Mouse (Mus musculus): ENCODE data around the gene Hivep1. TPM values are rescaled to one million over a fixed set of nuclear protein-coding genes. Genes with fewer than 3 reads are reported as not detected.

Hivep1 gene
- total RNA-seq, 2 experiments from 2014 or later, result 40.9 to 44.3 TPM

DNA sequence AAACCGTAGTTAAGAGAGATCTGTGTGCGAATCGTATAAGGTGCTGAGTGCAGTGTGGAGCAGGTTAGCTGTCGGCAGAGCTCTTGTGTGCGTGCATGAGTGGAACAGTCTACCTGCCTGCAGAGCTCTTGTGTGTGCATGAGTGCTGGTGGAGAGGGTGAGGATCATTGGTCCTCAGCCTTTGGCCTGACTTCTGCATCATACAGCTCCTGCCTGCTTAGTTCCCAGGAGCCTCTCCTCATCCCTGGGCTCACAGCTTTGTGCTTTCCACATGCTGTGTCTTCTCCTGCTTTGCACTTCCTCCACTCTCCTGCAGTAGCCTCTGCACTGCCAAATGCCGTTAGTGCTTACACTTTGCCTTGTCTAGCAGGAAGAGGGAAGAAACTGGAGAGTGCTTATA is 60.2 kb downstream of the Hivep1 start:
- no peak for DNase-seq (ENCODE audit: low spot score in 2 of 2)

DNA sequence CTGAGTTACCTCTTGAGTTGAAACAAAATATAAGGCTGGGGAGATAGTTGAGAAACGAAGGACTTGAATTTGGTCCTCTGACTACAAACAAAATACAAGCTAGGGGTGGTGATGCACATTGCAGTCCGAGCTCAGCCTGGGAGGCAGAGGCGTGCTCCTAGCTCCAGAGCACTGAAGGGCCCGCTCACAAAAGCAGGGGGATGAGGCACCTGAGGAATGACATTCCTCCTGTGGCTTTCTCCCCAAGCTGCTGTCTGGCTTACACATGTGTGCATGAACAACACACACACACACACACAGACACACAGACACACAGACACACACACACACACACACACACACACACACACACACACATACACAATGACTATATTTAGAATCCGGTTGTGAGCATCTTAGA is 60.9 kb downstream of the Hivep1 start:
- no peak for DNase-seq (ENCODE audit: low spot score in 2 of 2)

DNA sequence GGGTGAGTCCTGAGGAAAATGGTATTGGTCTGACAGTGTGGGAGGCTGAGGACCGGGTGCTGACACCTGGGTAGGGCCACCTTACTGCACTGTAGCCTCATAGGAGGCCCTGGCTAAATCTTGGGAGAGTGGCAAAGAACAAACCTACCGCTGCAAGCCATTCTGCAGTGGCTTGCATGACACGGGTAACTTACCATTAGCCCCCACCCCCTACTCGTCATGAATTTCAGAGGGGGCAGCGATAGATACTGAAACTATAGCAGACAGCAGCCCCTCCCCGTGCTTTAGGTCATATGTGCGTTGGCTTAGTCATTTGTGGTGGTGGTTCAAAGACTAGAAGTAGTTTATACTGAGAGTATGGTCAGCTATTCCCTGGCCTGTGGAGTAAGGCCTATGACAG is 61.8 kb downstream of the Hivep1 start:
- DNase-seq (ENCODE audit: low spot score in 2 of 2), result no peak

DNA sequence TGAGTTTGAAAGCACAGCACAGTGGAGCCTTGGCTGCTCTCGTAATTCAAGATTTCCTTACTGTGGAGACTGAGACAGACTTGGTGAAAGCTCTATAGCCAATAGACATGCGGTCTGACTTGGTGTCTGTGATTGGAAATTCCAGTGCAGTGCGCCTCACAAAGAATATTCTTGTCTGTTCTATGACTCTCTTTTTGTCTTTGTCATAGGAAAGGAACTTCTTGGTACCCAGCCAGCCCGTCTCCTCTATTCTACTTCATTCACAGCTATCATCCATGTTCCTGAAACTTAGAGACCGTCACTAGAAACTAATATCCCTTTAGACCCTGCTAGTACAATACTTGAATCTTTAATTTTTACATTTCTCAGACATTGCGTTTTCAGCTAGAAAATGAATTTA is 64.5 kb downstream of the Hivep1 start:
- DNase-seq (ENCODE audit: low spot score in 2 of 2), result no peak

DNA sequence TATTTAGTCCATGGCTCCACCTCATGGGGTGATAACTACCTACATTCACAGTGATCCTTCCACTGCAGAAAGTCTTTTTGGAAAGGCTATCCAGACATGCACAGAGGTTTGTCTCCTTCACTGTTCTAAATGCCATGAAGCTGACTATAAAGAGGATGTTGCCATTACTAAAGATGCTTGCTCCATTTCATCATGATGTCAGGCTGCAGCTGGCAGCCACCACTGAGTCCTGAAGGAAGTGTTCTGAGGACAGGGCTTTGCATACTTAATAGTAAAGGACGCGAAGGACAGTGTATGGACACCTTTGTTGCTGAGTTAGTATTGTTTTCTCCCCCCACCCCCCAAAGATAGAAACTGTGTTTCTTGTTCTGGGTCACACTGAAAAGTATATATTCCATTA is 67.2 kb downstream of the Hivep1 start:
- DNase-seq (ENCODE audit: low spot score in 2 of 2), result no peak

DNA sequence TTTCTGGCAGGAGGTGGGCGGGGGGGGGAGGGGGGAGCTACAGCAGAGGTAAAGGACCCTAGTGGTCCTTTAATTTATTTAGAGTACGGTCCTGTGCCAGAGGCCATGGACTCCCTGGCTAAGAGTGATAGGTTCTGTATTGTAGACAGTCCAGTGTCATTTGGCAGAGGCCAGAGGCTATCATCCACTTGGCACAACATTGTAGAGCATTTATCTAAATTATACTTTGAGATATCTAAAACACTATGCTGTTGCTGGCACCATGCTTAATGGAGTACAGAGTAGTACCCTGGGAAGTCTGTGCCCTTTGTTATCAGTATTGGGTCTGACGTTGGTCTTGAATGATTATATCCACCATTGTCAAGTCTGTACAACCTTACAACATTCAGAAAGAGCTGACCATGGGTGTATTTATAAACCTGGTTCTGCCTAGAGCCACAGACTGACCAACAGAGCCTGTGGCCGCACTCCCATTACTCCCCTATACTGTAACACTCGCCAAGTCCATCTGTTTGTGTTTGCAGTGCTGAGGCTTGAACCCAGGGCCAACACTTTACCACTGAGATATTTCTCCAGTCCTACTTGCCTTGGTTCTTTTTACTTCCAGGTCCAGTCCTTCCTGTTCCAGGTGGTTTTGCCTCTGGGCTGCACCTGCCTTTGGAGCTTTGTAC is 69.4 kb downstream of the Hivep1 start:
- no peak for DNase-seq (ENCODE audit: low spot score in 2 of 2)

DNA sequence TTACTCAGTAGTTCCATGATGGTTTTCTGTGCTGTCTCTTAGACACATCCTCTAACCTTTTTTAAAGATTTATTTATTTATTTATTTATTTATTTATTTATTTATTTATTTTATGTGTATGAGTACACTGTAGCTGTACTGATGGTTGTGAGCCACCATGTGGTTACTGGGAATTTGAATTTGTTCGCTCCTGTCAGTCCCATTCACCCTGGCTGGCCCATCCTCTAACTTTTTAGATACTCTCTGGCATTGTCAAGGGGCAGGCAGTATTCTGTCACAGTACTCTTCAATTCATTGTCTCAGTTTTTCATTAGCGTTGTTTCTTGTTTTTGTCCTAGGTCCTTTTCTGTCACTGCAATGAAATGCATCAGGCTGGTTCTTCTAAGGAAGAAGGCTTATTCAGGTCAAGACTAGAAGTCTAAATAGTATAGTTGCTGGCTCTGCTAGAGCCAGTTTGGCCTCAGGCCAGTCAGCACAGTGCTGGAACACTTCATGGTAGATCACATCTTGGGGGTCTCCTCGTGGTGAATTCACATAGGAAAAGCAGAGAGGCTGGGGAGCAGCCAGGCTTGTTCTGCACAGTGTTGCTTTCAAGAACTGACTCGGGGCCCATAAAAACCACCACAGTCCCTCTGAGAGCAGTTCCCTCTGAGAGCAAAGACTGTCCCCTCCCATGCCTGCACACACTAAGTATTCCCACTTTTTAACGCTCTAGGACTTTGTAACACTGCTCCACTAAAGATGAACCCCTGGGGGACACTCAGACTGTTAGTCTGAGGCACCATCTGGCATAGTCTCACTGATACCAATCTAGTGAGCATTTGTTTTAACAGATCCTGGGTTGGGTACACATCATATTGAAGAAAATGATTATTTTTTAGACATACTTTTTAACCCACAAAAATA is 70.2 kb downstream of the Hivep1 start:
- DNase-seq (ENCODE audit: low spot score in 2 of 2), result no peak

DNA sequence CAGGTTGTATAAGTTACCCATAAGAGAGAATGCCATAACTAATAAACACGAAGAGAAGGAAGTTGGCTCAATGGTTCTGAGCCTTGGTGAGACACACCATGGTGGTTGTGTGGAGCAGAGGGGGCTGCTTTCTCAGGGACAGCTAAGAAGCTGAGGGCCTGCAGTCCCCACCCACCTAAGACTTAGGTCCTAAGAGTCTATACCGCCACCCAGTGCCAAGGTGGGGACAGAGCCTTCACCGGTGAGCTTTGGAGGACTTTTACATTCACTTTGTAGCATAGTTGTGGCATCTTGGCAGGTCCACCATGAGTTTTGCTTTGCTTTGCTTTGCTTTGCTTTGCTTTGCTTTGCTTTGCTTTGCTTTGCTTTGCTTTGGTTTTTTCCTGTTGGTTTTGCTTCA is 92.8 kb downstream of the Hivep1 start:
- DNase-seq (ENCODE audit: low spot score in 2 of 2), result no peak

DNA sequence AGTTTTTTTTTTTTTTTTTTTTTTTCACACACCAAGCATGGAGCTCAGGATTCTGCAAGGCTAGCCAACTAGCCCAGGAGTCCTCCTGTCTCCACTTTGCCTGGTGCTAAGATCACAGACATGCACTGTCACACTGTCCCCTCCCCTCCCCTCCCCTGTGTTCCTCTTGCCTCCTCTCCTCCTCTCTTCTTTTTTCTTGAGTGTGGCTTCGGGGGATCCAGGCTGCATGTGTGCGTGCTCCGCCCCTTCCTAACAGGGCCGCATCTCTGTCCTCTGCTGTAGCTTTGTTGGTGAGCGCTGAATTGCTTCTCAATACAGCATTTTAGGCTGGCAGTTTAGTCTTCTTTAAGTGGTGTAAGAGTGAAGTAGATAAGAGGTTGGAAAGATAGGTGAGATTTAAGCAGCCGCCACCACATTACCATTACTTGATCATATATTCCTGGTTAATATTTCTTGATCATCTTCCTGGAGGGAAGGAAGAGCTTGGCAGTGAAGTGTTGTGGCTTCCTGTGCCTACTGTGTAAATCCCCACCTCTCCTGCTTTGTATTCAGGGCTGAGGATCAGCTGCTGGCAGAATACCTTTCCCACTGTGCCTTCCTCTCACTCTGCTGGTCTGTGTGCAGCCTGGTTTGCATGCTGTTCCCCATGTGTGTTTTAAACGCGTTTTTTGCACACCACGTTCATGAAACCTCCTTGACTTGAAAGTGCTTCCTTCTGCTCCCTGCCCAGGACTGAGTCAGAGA is 97.7 kb downstream of the Hivep1 start:
- DNase-seq (ENCODE audit: low spot score in 2 of 2), result no peak

DNA sequence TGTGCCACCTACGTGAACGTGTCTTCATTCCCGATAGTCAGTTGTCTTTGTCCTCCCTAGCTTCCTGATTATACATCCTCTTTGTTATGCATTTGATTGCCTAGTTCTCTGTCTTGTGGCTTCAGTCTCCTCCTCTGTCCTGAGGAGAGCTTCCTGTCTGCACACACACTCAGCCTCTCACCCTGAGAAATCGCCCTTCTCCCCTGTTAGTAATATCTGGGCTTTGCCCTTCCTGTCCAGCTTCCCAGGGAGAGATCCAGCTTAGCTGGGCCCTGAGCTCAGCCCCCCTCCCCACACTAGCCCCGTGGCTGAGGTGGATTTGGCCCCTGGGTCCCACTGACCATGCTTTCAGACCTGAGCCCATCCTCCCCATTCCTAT is 98.2 kb downstream of the Hivep1 start:
- DNase-seq (ENCODE audit: low spot score in 2 of 2), result no peak

DNA sequence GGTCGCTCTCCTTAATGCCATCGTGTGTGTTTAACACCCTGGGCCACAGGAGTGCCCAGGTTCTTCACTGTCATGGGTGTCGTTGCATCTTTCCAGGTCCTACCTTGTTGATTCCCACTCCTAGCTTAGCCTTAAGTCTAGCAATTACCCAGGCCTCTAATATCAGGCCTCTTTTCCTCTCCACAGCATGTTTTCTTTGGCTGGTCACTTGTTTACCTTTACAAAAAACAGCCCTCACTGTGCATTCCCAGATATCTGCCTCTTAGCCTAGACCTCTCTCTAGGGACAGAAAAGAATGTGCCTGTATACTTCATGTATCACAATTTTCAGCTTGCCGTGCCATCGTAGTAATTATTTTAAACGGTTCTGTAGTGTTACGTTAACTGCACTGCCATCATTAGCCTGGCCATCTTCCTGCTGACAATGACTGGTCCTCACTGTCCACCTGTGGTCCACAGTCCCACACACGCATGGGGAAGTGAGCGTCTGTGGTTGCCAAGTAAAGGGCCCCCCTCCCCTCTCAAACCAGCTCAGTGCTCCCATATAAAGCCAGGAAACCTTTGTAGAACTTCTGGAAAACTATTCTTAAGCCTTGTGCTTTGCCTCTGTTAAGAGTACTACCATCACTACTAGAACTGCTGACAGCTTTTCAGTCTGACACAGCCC is 98.8 kb downstream of the Hivep1 start:
- no peak for DNase-seq (ENCODE audit: low spot score in 2 of 2)

DNA sequence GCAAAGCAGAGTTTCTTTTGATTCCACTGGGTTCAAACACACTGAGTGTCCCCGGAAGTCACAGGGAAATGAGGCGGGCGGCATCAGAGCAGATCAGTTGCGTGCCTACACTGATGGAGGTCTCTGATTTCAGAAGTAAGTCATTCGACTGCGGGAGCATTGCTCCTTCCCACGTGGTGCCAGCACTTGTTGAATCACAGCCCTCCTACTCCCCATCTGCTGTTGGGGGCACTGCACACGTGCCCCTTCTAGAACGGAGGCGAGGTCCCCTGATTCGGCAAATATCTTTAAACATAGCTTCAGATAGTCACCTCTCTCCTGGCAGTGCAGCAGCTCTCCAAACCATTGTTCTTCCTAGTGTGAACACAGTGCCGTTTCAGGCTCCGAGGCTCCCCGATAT is 106.4 kb downstream of the Hivep1 start:
- no peak for DNase-seq (ENCODE audit: low spot score in 2 of 2)

DNA sequence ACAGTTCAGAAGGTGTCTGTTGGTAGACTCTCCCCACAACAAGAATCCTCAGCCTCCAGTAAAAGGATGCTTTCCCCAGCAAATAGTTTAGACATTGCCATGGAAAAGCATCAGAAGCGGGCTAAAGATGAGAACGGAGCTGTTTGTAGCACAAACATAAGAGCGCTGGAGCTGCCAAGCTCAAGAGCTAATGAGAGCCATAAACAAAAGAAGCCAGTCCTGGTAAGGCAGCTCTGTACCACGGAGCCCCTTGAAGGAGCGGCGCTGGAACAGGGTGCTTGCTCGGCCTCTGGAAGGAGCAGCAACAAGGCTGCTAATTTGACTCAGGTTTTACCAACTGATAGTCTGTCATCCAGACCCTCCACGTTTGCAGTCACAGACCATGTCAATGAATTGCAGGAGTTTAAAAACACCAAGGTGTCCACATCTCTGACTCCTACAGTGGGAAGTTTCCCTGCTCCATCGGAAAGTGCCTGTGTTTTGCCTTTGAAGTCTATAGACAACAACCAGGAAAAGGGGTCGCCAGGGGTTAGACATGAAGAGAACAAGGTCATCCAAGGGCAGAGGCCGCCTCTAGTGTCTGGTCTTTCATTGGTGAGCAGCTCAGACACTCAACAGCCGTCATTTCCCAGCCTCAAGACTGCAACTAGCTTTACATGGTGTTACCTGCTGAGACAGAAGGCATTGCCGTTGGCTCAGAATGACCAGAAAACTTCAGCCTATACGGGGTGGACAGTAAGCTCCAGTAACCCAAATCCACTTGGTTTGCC is 107.8 kb downstream of the Hivep1 start:
- no peak for DNase-seq (ENCODE audit: low spot score in 2 of 2)

DNA sequence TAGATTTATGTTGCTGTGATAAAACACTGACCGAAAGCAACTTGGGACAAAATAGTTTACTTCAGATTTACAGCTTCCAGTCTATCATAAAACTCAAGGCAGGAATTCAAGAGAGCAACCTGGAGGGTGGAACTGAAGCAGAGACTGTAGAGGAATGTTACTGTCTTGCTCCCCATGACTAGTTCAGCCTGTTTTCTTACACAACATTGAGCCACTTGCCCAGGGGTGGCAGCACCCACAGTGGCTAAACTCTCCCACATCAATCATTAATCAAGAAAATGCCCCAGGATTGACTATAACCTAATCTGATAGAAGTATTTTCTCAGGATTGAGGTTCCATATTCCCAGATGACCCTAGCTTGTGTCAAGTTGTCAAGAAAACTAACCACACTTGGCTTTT is 119.0 kb downstream of the Hivep1 start:
- DNase-seq (ENCODE audit: low spot score in 2 of 2), result no peak

DNA sequence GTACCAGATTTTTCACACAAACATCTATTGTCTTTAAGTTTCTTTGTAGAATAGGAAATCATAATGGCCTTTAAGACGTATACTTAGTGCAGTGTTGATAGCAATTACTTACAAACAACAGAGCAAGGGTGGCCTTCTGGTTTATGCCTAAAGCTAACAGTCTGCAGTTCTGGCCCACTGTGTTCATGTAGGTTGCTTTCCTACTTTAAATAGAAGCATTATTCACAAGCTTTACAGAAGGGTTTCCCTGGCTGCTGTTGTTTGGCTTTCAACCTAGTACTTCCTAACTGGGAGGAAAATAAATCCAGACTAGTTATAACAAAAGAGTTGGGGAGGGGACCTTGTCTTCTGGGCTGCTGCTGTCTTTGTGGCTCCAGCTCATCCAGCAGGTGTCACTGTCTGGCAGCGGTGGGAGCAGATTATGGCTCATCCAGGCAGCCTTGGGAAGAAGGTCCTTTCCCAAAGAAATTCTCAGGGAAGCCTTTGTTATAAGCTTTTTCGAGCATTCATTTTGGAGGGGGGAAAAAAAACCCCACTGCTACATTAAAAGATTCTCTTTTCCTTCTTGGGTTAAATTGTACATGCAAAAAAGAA is 123.1 kb downstream of the Hivep1 start:
- DNase-seq (ENCODE audit: low spot score in 2 of 2), result peak; percentile 50 to 58

DNA sequence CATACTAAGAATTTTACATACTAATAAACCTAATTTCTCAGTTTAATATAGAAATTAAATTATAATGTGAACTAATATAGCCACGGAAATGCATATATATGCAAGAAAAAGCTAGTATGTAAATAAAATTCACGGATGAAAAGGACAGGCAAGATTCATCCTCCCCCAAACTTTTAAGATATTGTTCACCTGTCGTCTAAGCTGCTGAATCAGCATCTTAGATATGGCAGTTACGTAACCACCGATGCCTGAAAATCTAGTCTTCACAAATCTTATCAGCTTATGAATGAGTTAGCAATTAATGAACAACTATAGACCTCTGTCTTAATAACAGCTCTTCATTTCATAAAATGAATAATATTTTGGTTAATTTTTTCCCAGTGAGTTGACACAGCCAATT is 130.8 kb downstream of the Hivep1 start:
- no peak for DNase-seq (ENCODE audit: low spot score in 2 of 2)

DNA sequence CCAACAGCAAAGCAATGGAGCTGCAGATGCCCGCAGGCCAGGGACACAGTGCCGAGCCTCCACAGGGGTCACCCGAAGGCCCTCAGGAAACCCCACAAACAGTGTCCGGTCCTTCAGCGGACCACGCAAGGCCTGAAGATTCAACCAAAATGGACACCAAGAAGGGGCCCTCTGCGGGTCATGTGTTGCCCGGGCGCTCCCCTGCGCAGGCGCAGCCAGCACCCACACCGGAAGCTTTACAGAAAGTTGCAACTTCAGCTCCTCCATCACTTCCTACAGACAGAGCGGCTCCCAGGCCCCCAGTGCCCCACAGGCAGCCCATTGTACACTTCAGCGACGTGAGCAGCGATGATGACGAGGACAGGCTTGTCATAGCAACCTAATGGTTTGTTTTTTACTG is 132.3 kb downstream of the Hivep1 start:
- no peak for DNase-seq (ENCODE audit: low spot score in 2 of 2)

DNA sequence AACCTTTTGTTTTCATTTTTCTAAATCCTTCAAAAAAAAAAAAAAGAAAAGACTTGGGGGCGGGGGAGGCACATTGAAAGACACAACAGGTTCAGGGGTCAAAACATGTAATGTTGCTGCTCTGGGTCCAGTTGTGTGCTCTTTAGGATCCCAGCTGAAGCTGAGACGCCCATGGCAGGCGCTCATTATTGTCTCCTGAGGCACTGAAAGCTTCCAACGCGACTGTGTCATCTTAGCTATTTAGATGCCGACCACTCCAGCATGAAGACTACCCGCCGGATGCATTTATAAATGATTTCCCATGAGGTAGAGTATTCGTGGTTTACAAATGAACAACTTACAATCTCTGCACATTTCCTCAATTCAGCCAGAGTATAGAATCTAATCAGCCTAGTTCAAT is 141.2 kb downstream of the Hivep1 start:
- no peak for DNase-seq (ENCODE audit: low spot score in 2 of 2)

DNA sequence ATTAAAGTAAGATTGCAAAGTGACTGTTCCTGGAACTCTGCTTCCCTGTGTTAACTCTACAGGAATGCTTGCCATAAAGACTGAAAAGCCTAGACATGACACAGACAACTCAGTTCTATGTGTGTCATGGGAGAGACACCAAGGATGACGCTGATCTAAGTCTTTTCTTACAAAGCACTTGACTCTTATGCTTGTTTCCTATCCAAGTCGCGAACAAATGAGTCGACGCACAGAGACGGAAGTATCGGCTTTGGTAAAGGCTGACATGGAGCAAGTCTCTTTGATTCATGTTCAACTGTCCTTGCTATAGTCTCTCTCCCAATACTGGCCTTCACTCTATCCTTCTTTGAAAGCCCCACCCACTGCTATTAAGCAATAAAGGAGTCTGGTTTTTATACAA is 143.8 kb downstream of the Hivep1 start:
- no peak for DNase-seq (ENCODE audit: low spot score in 2 of 2)

DNA sequence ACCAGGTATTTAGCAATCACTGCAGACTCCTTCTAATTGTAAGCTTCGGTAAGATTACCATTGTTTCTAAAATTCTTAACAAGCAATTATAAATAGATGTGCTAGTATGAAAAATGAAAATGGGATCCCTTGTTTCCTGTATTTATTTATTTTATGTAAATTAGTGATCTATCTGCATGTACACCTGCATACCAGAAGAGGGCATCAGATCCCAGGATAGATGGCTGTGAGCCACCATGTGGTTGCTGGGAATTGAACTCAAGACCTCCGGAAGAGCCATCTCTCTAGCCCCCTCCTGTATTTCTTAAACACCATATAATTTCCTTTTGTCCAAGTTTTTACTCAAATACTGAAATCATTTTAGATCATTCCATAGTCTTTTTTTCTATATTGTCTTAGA is 145.8 kb downstream of the Hivep1 start:
- DNase-seq (ENCODE audit: low spot score in 2 of 2), result no peak

Data from layer of hippocampus, postnatal 10 days (tissue).